26 mouse cellular contexts compared by ENCODE assay signal in the genomic region with DNA sequence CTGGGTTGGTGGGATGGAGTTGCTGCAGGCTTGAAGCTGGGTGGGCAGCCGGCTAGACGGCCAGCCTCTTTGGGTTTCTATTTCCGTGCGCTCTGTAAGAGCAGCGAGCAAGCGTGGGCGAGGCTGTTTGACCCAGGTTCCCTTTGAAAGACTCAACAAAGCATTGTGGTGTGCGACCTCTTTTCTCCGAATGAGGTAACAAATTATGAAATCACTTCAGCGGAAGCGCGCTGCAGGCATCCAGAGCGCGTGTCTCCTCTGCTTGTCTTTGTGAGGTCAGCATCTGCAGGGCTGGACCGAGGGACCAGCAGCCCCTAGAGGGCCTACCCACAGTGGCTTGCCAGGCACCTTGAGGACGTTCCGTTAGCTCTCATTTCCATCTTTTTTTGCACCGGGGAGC.
DNase-seq lines count a peak whose midpoint lies in the region; ATAC-seq and TF ChIP-seq lines count a peak whose summit lies in the region.
"Had no signal": no experiment of that assay in that cellular context is flagged by ENCODE, and none has a peak within 500 bp of the region (broad histone marks: within the 10 kb centered on the region; RNA-seq: fewer than 3 reads in every experiment).

No protein-coding gene starts in this region.

- no peak for ATAC-seq in heart, embryonic 13.5 days (ENCODE audit: extremely low read depth, insufficient number of reproducible peaks, low FRiP score, low TSS enrichment)
- no peak for ATAC-seq in midbrain, embryonic 15.5 days (replicated peaks)
- ATAC-seq: forebrain, postnatal 0 days; intestine, embryonic 16.5 days; lung, postnatal 0 days had no signal

- intact Hi-C loops in heart, adult 2 months (cut with DNase I): no loop called here

- no peak for TF ChIP-seq CTCF in heart, adult 2 months (IDR thresholded peaks at IDR 0.05)

- DNase-seq in heart, adult 2 months: no peak
- DNase-seq in lung, postnatal 36 days: peak; percentile 16
- no peak for DNase-seq in lung, postnatal 25 days (ENCODE audit: low spot score)
- DNase-seq in brain, adult 2 months (ENCODE audit: low read depth, low spot score): peak; percentile 49
- no peak for DNase-seq in urinary bladder, postnatal 36 days (ENCODE audit: low spot score in 2 of 2)
- DNase-seq in urinary bladder, adult 2 months (ENCODE audit: low spot score): no peak
- DNase-seq: adrenal gland, postnatal 14 days; cerebellum, adult 11-12 months; cerebellum, adult 9-11 months; embryo, embryonic 11 days; forebrain, postnatal 0 days; heart, postnatal 10 days; kidney, postnatal 36 days; left cerebral cortex, postnatal 4 days; liver, embryonic 13.5 days; lung, adult 18-20 months; thymus, postnatal 14 days had no signal

- no peak for TF ChIP-seq EP300 in heart, adult 2 months (IDR thresholded peaks at IDR 0.05; ENCODE audit: insufficient read depth, low read depth, low read length)

- H3K9ac ChIP-seq in heart, embryonic 13.5 days: no peak overlapping the region
- no peak overlapping the region for H3K9ac ChIP-seq in heart, adult 2 months (ENCODE audit: low read depth, low read length)
- no peak overlapping the region for H3K9ac ChIP-seq in midbrain, embryonic 15.5 days
- H3K9ac ChIP-seq: embryonic facial prominence, embryonic 13.5 days; forebrain, postnatal 0 days; limb, embryonic 15.5 days; liver, embryonic 13.5 days had no signal

- peak overlapping the region; percentile 36 for H3K4me2 ChIP-seq in heart, embryonic 13.5 days
- no peak overlapping the region for H3K4me2 ChIP-seq in midbrain, embryonic 15.5 days
- H3K4me2 ChIP-seq: embryonic facial prominence, embryonic 13.5 days; limb, embryonic 15.5 days; liver, embryonic 13.5 days had no signal

- 64% methylated on average over 18 of the region's 18 CpGs for WGBS in heart, embryonic 13.5 days
- 88% methylated on average over 18 of the region's 18 CpGs for WGBS in heart, adult 2 months
- WGBS in midbrain, embryonic 15.5 days: 71% methylated on average over 18 of the region's 18 CpGs

- H3K36me3 ChIP-seq in heart, embryonic 13.5 days: no peaks in the 10 kb centered on the region
- H3K36me3 ChIP-seq in heart, adult 2 months (ENCODE audit: control insufficient read depth, insufficient read depth, low read length): no peaks in the 10 kb centered on the region
- no peaks in the 10 kb centered on the region for H3K36me3 ChIP-seq in midbrain, embryonic 15.5 days (replicated peaks)
- H3K36me3 ChIP-seq: embryonic facial prominence, embryonic 13.5 days; forebrain, embryonic 10.5 days; heart, embryonic 10.5 days; limb, embryonic 15.5 days; liver, embryonic 13.5 days had no signal

- H3K27me3 ChIP-seq in heart, embryonic 13.5 days (replicated peaks): no peaks in the 10 kb centered on the region
- H3K27me3 ChIP-seq in heart, adult 2 months (ENCODE audit: control insufficient read depth, insufficient read depth, low read length): no peaks in the 10 kb centered on the region
- H3K27me3 ChIP-seq in midbrain, embryonic 15.5 days (replicated peaks): no peaks in the 10 kb centered on the region
- H3K27me3 ChIP-seq: embryonic facial prominence, embryonic 13.5 days; liver, embryonic 13.5 days had no signal

- H3K9me3 ChIP-seq in heart, embryonic 13.5 days: no peaks in the 10 kb centered on the region
- no peaks in the 10 kb centered on the region for H3K9me3 ChIP-seq in midbrain, embryonic 15.5 days
- H3K9me3 ChIP-seq: embryonic facial prominence, embryonic 13.5 days; forebrain, embryonic 10.5 days; heart, embryonic 10.5 days; limb, embryonic 15.5 days; liver, embryonic 13.5 days had no signal

- H3K4me3 ChIP-seq in heart, embryonic 13.5 days: no peak overlapping the region
- no peak overlapping the region for H3K4me3 ChIP-seq in heart, adult 2 months
- no peak overlapping the region for H3K4me3 ChIP-seq in midbrain, embryonic 15.5 days
- H3K4me3 ChIP-seq: embryonic facial prominence, embryonic 13.5 days; forebrain, embryonic 10.5 days; heart, embryonic 10.5 days; layer of hippocampus, adult 2 months; limb, embryonic 15.5 days; liver, embryonic 13.5 days had no signal

- H3K4me1 ChIP-seq in heart, embryonic 13.5 days: peaks cover 21% of the 10 kb centered on the region
- no peaks in the 10 kb centered on the region for H3K4me1 ChIP-seq in heart, adult 2 months (ENCODE audit: control insufficient read depth, insufficient read depth, low read length)
- H3K4me1 ChIP-seq in midbrain, embryonic 15.5 days: peaks cover 62% of the 10 kb centered on the region
- H3K4me1 ChIP-seq: liver, embryonic 13.5 days had no signal

- no peaks in the 10 kb centered on the region for H3K79me2 ChIP-seq in heart, adult 2 months (replicated peaks; ENCODE audit: control insufficient read depth, insufficient read depth, low read length)

- no peak overlapping the region for H3K27ac ChIP-seq in heart, embryonic 13.5 days (replicated peaks)
- no peak overlapping the region for H3K27ac ChIP-seq in heart, adult 2 months
- peak overlapping the region; percentile 34; the same call in 1 of the 2 replicates for H3K27ac ChIP-seq in midbrain, embryonic 15.5 days
- H3K27ac ChIP-seq: embryonic facial prominence, embryonic 13.5 days; forebrain, embryonic 10.5 days; heart, embryonic 10.5 days; layer of hippocampus, adult 2 months; limb, embryonic 15.5 days; liver, embryonic 13.5 days had no signal

- TF ChIP-seq POLR2A in heart, adult 2 months (IDR thresholded peaks at IDR 0.05; ENCODE audit: insufficient read depth, low read depth, low read length): no peak

Comparison
In these comparisons a context has a peak if more than half of its experiments do, and no peak if none do; other contexts are left out.
1. DNase-seq: peak in lung, postnatal 36 days (single experiment) and brain, adult 2 months (single experiment); none in heart, adult 2 months (0 of 2), lung, postnatal 25 days (single experiment), urinary bladder, postnatal 36 days (0 of 2) and urinary bladder, adult 2 months (single experiment).